9 mouse cellular contexts compared by ENCODE assay signal in genomic region chr17:86293247-86293744, GRCm38 (mm10).
A peak's percentile ranks its signal among the peaks of the same experiment; 100 is the strongest.
DNase-seq lines count a peak whose midpoint lies in the region; ATAC-seq and TF ChIP-seq lines count a peak whose summit lies in the region.
"Had no signal": no experiment of that assay in that cellular context is flagged by ENCODE, and none has a peak within 500 bp of the region (broad histone marks: within the 10 kb centered on the region; RNA-seq: fewer than 3 reads in every experiment).

No protein-coding gene starts in this region.

- H3K4me1 ChIP-seq in forebrain, embryonic 10.5 days: peaks cover 14% of the 10 kb centered on the region
- no peaks in the 10 kb centered on the region for H3K4me1 ChIP-seq in forebrain, embryonic 12.5 days
- peaks cover 10% of the 10 kb centered on the region for H3K4me1 ChIP-seq in erythroblast, embryonic 14.5 days (ENCODE audit: control insufficient read depth)
- H3K4me1 ChIP-seq in limb, embryonic 12.5 days (replicated peaks): peaks cover 8% of the 10 kb centered on the region
- no peaks in the 10 kb centered on the region for H3K4me1 ChIP-seq in midbrain, postnatal 0 days (ENCODE audit: insufficient read depth, low read length)

- WGBS in forebrain, embryonic 10.5 days: 49% methylated on average over 10 of the region's 10 CpGs
- 39% methylated on average over 10 of the region's 10 CpGs for WGBS in forebrain, embryonic 12.5 days
- WGBS in limb, embryonic 12.5 days: 41% methylated on average over 10 of the region's 10 CpGs
- WGBS in midbrain, postnatal 0 days: 47% methylated on average over 9 of the region's 10 CpGs

- no peaks in the 10 kb centered on the region for H3K27me3 ChIP-seq in forebrain, embryonic 10.5 days (ENCODE audit: poor library complexity, severe bottlenecking)
- no peaks in the 10 kb centered on the region for H3K27me3 ChIP-seq in forebrain, embryonic 12.5 days
- H3K27me3 ChIP-seq in erythroblast, embryonic 14.5 days (ENCODE audit: control insufficient read depth): no peaks in the 10 kb centered on the region
- no peaks in the 10 kb centered on the region for H3K27me3 ChIP-seq in limb, embryonic 12.5 days
- no peaks in the 10 kb centered on the region for H3K27me3 ChIP-seq in midbrain, postnatal 0 days (ENCODE audit: insufficient read depth, low read length)
- H3K27me3 ChIP-seq: Patski had no signal

- H3K4me2 ChIP-seq in forebrain, embryonic 12.5 days: no peak overlapping the region
- H3K4me2 ChIP-seq in limb, embryonic 12.5 days: peak overlapping the region; percentile 40
- no peak overlapping the region for H3K4me2 ChIP-seq in midbrain, postnatal 0 days (ENCODE audit: low read depth, low read length, poor library complexity, severe bottlenecking)

- no peak for ATAC-seq in forebrain, embryonic 12.5 days (ENCODE audit: low FRiP score)
- ATAC-seq in limb, embryonic 12.5 days (ENCODE audit: insufficient number of reproducible peaks, insufficient read depth, low FRiP score, low TSS enrichment, low read depth): no peak
- no peak for ATAC-seq in midbrain, postnatal 0 days (ENCODE audit: low FRiP score)
- ATAC-seq: Patski had no signal

- no peaks in the 10 kb centered on the region for H3K9me3 ChIP-seq in forebrain, embryonic 10.5 days
- no peaks in the 10 kb centered on the region for H3K9me3 ChIP-seq in forebrain, embryonic 12.5 days
- no peaks in the 10 kb centered on the region for H3K9me3 ChIP-seq in erythroblast, embryonic 14.5 days (ENCODE audit: control insufficient read depth, low read length)
- H3K9me3 ChIP-seq in limb, embryonic 12.5 days: no peaks in the 10 kb centered on the region
- H3K9me3 ChIP-seq in midbrain, postnatal 0 days (ENCODE audit: low read length): no peaks in the 10 kb centered on the region

- no peak overlapping the region for H3K9ac ChIP-seq in forebrain, embryonic 12.5 days
- H3K9ac ChIP-seq in limb, embryonic 12.5 days (replicated peaks): no peak overlapping the region
- no peak overlapping the region for H3K9ac ChIP-seq in midbrain, postnatal 0 days (replicated peaks; ENCODE audit: low read length, poor library complexity, severe bottlenecking)

- no peaks in the 10 kb centered on the region for H3K36me3 ChIP-seq in forebrain, embryonic 10.5 days (replicated peaks)
- no peaks in the 10 kb centered on the region for H3K36me3 ChIP-seq in forebrain, embryonic 12.5 days (replicated peaks)
- H3K36me3 ChIP-seq in erythroblast, embryonic 14.5 days (ENCODE audit: control insufficient read depth): no peaks in the 10 kb centered on the region
- no peaks in the 10 kb centered on the region for H3K36me3 ChIP-seq in limb, embryonic 12.5 days
- no peaks in the 10 kb centered on the region for H3K36me3 ChIP-seq in midbrain, postnatal 0 days (ENCODE audit: insufficient read depth, low read length)

- intact Hi-C loops in heart, postnatal 10 days (cut with DNase I): loop anchor here (1.0 kb wide), 1 partner anchor 126 kb away; the partner anchor contains the start of gene Prkce

- peak overlapping the region; percentile 27 for H3K4me3 ChIP-seq in forebrain, embryonic 10.5 days
- no peak overlapping the region for H3K4me3 ChIP-seq in forebrain, embryonic 12.5 days (replicated peaks)
- peak overlapping the region; percentile 33 for H3K4me3 ChIP-seq in erythroblast, embryonic 14.5 days (replicated peaks)
- peak overlapping the region; percentile 19 for H3K4me3 ChIP-seq in limb, embryonic 12.5 days (replicated peaks)
- no peak overlapping the region for H3K4me3 ChIP-seq in midbrain, postnatal 0 days (ENCODE audit: low read depth, low read length)

- peak; percentile 56 for TF ChIP-seq CTCF in midbrain, postnatal 0 days (IDR thresholded peaks at IDR 0.05)

- no peak overlapping the region for H3K27ac ChIP-seq in forebrain, embryonic 10.5 days
- no peak overlapping the region for H3K27ac ChIP-seq in forebrain, embryonic 12.5 days
- no peak overlapping the region for H3K27ac ChIP-seq in limb, embryonic 12.5 days
- no peak overlapping the region for H3K27ac ChIP-seq in midbrain, postnatal 0 days (ENCODE audit: low read depth, low read length)

- peak; percentile 34 for DNase-seq in forebrain, embryonic 10.5 days (ENCODE audit: extremely low spot score, low spot score)
- DNase-seq in adrenal gland, postnatal 14 days: peak; percentile 84
- DNase-seq in heart, postnatal 10 days: peak; percentile 71 to 81
- DNase-seq in midbrain, postnatal 0 days (ENCODE audit: low spot score): peak; percentile 56
- DNase-seq in yolk sac, embryonic 10.5 days (ENCODE audit: low spot score): peak; percentile 75

Comparison
In these comparisons a context has a peak if more than half of its experiments do, and no peak if none do; other contexts are left out.
1. H3K4me3 ChIP-seq: peak in forebrain, embryonic 10.5 days (single experiment), erythroblast, embryonic 14.5 days (single experiment) and limb, embryonic 12.5 days (single experiment); none in forebrain, embryonic 12.5 days (single experiment) and midbrain, postnatal 0 days (single experiment).
2. DNase-seq: peak in every context shown above with its lines; median percentile 84 in adrenal gland, postnatal 14 days; 76 in heart, postnatal 10 days; 75 in yolk sac, embryonic 10.5 days; 56 in midbrain, postnatal 0 days; 34 in forebrain, embryonic 10.5 days.